In the genomic region with DNA sequence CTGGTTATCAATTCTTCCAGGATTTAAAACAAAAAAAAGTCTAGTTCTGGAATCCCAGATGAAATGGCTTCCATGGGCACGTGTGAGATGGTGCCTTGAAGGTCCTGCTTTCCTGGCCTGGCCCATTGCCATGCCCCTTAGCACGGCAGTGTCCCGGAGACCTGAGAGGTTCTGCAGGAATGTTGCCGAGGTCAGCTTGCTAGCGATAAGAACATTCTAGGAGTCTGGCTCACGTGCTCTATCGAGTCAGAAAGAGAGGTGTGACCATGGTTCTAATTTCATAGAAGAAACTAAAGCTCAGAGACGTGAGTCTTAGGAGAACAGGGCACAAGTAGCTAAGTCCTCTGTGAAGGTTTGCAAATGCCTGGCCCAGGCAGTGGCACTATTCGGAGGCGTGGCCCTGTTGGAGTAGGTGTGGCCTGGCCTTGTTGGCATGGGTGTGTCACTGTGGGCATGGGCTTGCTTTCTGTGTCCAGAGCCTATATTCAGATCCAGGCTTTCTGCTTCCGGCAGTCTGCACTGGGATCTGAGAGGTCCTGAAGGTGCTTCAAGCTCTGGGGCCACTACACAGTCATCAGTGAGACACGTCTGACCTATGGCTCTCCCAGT, we compare ENCODE assay signal across 18 mouse cellular contexts.
DNase-seq lines count a peak whose midpoint lies in the region; ATAC-seq lines count a peak whose summit lies in the region.
"Had no signal": no experiment of that assay in that cellular context is flagged by ENCODE, and none has a peak within 500 bp of the region (broad histone marks: within the 10 kb centered on the region; RNA-seq: fewer than 3 reads in every experiment).

No protein-coding gene starts in this region.

- no peak for ATAC-seq in hindbrain, embryonic 11.5 days (ENCODE audit: low FRiP score)
- ATAC-seq in intestine, embryonic 15.5 days: 0 out of 2 replicates have a peak, but pooled peaks have one; percentile 21
- ATAC-seq: midbrain, embryonic 13.5 days; Patski had no signal

- WGBS in hindbrain, embryonic 10.5 days: 91% methylated on average over 12 of the region's 12 CpGs
- 88% methylated on average over 12 of the region's 12 CpGs for WGBS in hindbrain, embryonic 11.5 days
- WGBS in intestine, embryonic 15.5 days: 85% methylated on average over 12 of the region's 12 CpGs

- peaks cover 30% of the 10 kb centered on the region for H3K36me3 ChIP-seq in hindbrain, embryonic 10.5 days
- H3K36me3 ChIP-seq in hindbrain, embryonic 11.5 days (ENCODE audit: control insufficient read depth, insufficient read depth, low read length): no peaks in the 10 kb centered on the region
- H3K36me3 ChIP-seq in intestine, embryonic 15.5 days: no peaks in the 10 kb centered on the region
- H3K36me3 ChIP-seq: hindbrain, embryonic 12.5 days; midbrain, embryonic 13.5 days had no signal

- H3K4me2 ChIP-seq in hindbrain, embryonic 11.5 days (replicated peaks; ENCODE audit: low read depth, low read length): no peak overlapping the region
- H3K4me2 ChIP-seq in intestine, embryonic 15.5 days (replicated peaks): no peak overlapping the region
- H3K4me2 ChIP-seq: hindbrain, embryonic 12.5 days; midbrain, embryonic 13.5 days had no signal

- H3K4me1 ChIP-seq in hindbrain, embryonic 10.5 days (replicated peaks): peaks cover 65% of the 10 kb centered on the region
- peaks cover 5% of the 10 kb centered on the region for H3K4me1 ChIP-seq in hindbrain, embryonic 11.5 days (replicated peaks; ENCODE audit: control insufficient read depth, insufficient read depth, low read length)
- H3K4me1 ChIP-seq in intestine, embryonic 15.5 days (replicated peaks): peaks cover 5% of the 10 kb centered on the region; the same call in 1 of the 2 replicates

- 0 out of 2 replicates have a peak overlapping the region, but pooled peaks have one; percentile 42 for H3K27ac ChIP-seq in hindbrain, embryonic 10.5 days
- H3K27ac ChIP-seq in hindbrain, embryonic 11.5 days (ENCODE audit: low read depth, low read length): no peak overlapping the region
- H3K27ac ChIP-seq in intestine, embryonic 15.5 days: no peak overlapping the region
- H3K27ac ChIP-seq: hindbrain, embryonic 12.5 days; layer of hippocampus, adult 2 months; midbrain, embryonic 13.5 days had no signal

- no peaks in the 10 kb centered on the region for H3K27me3 ChIP-seq in hindbrain, embryonic 10.5 days (ENCODE audit: insufficient read depth, poor library complexity, severe bottlenecking)
- H3K27me3 ChIP-seq in hindbrain, embryonic 11.5 days (ENCODE audit: control insufficient read depth, insufficient read depth, low read length): no peaks in the 10 kb centered on the region
- no peaks in the 10 kb centered on the region for H3K27me3 ChIP-seq in intestine, embryonic 15.5 days (replicated peaks)
- H3K27me3 ChIP-seq: hindbrain, embryonic 12.5 days; midbrain, embryonic 13.5 days; Patski had no signal

- H3K9ac ChIP-seq in hindbrain, embryonic 11.5 days (ENCODE audit: low read depth, low read length): no peak overlapping the region
- H3K9ac ChIP-seq in intestine, embryonic 15.5 days: no peak overlapping the region
- H3K9ac ChIP-seq: forebrain, postnatal 0 days; hindbrain, embryonic 12.5 days; midbrain, embryonic 13.5 days had no signal

- no peak overlapping the region for H3K4me3 ChIP-seq in hindbrain, embryonic 10.5 days
- no peak overlapping the region for H3K4me3 ChIP-seq in hindbrain, embryonic 11.5 days (ENCODE audit: low read depth, low read length)
- H3K4me3 ChIP-seq in intestine, embryonic 15.5 days (replicated peaks): no peak overlapping the region
- H3K4me3 ChIP-seq: hindbrain, embryonic 12.5 days; layer of hippocampus, adult 2 months; midbrain, embryonic 13.5 days had no signal

- no peaks in the 10 kb centered on the region for H3K9me3 ChIP-seq in hindbrain, embryonic 10.5 days
- H3K9me3 ChIP-seq in hindbrain, embryonic 11.5 days (ENCODE audit: control insufficient read depth, low read length): no peaks in the 10 kb centered on the region
- H3K9me3 ChIP-seq in intestine, embryonic 15.5 days: no peaks in the 10 kb centered on the region
- H3K9me3 ChIP-seq: hindbrain, embryonic 12.5 days; midbrain, embryonic 13.5 days had no signal

- DNase-seq in cerebellum, adult 11-12 months: peak; percentile 31
- DNase-seq in cerebellum, adult 9-11 months: no peak
- no peak for DNase-seq in hindbrain, embryonic 10.5 days (ENCODE audit: low spot score)
- no peak for DNase-seq in hindbrain, embryonic 11.5 days (ENCODE audit: low spot score)
- peak; percentile 61 for DNase-seq in lung, postnatal 36 days
- DNase-seq in left cerebral cortex, adult 11 months (ENCODE audit: low spot score): no peak
- DNase-seq in testis, postnatal 10 days (ENCODE audit: low spot score): no peak
- DNase-seq: adrenal gland, adult 2 months; embryo, embryonic 11 days; forebrain, postnatal 0 days; kidney, adult 8-10 months; right cerebral cortex, postnatal 25 days; thymus, postnatal 36 days had no signal

Comparison
In these comparisons a context has a peak if more than half of its experiments do, and no peak if none do; other contexts are left out.
1. DNase-seq: peak in cerebellum, adult 11-12 months (single experiment) and lung, postnatal 36 days (single experiment); none in cerebellum, adult 9-11 months (single experiment), hindbrain, embryonic 10.5 days (single experiment), hindbrain, embryonic 11.5 days (single experiment), left cerebral cortex, adult 11 months (single experiment) and testis, postnatal 10 days (single experiment).